Mouse (Mus musculus): ENCODE data around the gene Slamf8.
A peak's percentile ranks its signal among the peaks of the same experiment; 100 is the strongest.

Gene Slamf8

DNA sequence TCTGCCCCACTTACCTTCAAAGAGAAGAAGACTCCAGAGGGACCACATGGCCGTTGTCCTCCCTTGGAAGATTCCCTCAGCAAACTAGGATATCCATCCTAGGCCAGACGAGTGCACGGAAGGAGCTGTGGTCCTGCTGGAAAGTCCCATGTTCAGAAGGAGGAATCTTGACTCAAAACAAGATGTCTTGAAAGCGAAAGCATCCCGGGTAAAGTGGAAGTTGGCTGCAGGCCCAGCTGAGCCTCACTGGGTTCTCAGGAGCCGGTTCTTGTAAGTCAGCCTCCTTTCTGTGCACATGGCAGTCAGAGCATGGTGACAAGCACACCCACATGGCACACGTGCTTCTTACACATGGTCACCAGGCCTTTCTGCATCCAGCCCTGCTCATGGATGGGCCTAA, at the start of gene Slamf8:
Gene Slamf8 (minus strand): TSS at position 184 of the 400 bp plus-strand sequence.
- DNase-seq = peak; percentile 39

DNA sequence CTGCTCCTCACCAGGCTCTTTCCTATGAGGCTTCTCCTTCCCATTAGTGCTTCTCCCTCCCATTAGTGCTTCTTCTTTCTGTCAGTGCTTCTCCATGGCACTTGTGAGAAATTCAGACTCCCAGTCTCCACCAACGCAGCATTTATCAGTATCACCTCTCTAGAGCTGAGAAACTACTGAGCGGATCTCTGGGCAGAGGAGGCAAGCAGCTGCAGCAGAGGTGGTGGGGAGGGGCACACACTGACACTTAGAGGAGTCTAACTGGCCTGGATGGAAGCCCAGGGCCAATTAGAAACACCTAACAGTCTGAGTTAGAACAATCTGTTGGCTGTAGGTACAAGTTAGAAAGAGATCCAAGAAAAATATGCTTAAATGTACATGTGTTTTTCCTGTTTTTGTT, 48.4 kb upstream of the Slamf8 start:
- DNase-seq = no peak

DNA sequence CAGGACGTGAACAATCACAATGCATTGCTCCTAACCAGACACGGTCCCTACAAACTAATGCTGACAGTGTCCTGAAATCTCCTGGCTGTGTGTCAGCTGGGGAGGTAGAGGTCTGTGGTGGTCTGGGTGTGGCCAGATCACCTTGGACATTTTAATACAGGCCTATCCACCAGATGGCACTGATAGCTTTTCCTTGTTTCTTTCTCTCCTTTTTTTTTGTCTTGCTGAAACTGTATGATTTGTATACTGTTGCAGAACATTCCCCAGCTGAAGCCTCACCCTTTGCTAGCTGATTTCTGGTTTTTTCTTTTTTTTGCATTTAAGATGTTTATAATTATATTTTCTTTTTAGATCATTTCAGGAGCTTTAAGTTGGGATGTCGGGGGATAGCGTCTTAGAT, 47.4 kb upstream of the Slamf8 start:
- DNase-seq = no peak

DNA sequence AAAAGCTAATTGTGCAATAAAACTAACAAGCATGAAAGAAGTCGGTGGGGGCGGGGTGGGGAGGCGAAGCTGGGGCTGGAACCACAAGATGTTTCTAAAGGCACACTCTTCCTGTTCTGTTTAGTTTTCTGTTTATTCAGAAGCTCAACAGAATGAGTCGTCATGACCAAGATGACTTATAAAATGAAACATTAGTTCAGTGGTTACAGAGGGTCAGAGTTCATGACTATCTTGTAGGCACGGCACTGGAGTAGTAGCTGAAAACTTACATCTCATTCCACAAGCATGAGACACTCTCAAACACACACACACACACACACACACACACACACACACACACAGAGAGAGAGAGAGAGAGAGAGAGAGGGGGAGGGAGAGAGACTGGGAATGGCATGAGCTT, 45.9 kb upstream of the Slamf8 start:
- DNase-seq = no peak

DNA sequence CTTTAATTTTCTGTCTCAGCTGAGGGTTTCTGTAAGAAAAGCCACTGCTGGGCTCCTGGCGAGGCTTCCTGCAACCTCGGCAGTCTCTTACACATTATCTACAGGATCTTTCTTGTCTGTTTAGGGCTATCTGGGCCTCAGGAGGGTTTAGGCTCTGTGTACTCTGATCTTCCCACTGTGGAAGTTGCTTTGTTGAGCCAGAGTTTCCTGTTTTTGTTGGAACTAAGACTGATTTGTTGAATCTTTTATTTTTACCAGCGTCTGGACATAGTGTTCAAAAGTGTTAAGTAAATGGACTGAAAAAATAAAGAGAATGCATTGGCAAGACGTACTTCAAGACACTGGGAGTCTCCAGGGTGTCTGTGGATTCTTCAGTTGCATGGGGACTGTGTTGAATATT, 44.9 kb upstream of the Slamf8 start:
- DNase-seq = no peak

DNA sequence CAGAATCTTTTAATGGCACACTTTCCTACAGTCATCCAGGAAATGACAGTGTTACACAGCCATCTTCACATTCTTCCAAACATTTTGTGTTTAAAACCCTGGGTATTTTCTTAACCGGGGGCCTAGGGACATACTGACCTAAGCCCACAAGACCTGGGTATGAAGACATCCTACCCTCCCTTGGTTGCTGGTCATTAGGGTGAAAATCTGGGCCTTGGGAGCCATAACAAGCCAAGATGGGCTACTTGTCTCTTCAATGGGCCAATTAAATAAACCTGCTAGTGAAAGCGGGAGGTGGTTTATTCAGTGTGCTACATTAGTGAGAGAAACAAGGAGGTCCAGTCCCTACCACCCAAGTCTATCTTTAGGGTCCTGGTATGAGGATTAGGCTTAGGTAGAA, 43.8 kb upstream of the Slamf8 start:
- no peak for DNase-seq

DNA sequence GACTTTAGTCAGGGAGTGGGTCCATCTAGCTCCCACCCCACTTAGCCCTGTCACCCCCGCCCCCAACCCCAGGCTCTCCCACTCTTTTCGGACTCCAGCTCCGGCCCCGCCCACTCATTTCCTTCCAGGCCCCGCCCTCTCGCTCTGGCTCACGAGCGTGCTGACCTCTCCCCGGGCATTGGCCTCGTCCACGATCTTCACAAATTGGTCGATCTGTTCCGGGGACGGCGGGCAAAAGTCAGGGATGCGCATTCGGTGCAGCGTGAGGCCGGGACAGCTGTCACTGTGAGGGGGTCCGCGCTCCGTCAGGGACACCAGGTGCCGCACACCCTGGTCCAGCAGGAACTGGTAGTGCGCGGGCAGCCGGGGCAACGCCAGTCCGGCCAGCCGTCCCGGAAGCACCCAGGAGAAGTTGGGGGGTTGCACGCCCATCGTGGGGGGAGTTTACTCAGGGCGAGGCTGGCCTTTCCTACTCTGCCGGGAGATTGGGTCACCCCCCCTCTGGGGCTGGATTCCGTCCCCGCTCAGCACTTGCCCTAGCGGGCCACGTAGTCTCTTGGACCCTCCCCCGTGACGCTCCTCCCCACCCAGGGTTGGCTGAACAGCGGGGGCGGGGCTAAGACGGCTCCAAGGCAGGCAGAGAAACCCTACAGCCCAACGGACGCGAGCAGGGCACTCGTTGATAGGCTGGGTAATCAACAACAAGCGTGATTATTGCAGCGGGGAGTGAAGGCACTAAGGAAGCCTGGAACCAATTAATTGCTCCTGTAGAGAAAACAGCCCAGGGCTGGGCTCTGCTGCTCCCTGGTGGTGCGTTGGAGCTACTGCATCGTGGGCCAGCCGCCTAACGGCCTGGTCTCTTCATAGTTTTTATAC, 42.3 kb upstream of the Slamf8 start, which contains the start of gene Dusp23:
Gene Dusp23 (minus strand): TSS at position 512 of the 876 bp plus-strand sequence.
- DNase-seq = peak; percentile 98

DNA sequence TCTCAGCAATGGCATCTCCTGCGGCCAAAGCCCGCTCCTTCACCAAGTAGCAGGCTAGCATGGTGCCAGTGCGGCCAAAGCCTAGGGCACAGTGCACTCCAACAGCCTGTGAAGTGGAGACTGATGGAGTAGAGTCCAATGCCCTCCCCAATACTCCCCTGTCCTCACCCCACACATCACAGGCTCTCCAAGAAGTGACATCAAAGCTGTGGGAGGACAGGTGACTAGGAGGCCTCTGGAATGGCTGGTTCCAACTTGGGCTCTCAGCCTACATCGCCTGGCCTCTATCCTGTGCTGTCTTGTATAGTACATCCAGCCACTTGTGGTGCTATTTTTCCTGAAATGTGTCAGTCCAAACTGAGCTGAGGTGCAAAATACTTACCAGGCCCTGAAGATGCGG, 41.4 kb upstream of the Slamf8 start:
- DNase-seq = no peak

DNA sequence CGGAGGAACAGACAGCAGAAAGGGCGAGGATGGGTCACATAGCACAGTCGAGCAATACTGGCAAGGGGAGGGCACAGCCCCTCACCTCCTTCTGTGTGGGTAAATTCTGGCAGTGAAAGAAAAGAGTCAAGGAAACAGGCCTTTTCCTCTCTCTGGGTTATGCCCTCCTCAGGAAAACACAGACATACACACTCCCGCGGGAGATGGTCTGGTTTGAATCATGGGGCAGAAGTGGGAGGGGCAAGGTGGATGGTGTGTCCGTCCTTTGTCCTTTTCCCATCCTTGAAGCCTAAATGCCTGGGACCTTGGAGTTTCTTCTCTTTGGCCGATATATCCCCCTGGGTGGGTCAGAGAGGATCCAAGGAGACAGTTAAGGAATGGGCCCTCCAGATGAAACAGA, 39.5 kb upstream of the Slamf8 start:
- no peak for DNase-seq

DNA sequence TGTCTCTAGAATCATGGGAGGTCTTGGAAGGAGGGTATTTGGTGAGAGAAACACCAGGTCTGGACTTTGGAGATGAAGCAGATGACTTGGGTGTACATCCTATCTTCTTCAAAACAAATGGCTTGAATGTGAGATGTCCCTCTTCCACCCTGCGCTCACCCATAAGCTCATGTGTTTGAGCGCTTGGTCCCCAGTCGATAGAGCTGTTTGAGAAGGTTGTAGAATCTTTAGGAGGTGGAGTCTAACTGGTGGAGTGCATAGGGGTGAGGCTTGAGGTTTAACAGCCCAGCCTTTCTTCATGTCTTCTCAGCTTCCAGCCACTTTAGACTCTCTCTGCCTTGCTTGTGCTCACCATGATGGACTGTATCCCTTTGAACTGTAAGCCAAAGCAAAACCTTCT, 35.9 kb upstream of the Slamf8 start:
- DNase-seq = no peak

DNA sequence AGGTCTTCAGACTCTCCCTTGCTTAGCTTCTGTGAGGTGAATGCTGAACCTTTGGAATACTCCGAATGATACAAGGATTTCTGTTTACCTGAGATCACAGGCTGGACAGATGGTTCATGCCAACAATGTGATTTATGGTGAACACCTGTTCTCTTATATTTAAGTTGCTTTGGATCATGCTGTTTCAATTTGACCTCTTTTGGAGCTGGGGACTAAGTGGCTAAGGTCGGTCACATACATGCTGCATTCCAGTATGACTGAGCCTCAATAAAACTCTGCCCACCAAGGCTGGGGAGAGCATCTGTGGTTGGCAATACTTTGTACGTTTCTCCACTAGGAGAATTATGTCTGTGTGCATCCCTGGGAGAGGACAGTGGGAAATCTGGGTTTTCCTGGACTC, 33.7 kb upstream of the Slamf8 start:
- no peak for DNase-seq

DNA sequence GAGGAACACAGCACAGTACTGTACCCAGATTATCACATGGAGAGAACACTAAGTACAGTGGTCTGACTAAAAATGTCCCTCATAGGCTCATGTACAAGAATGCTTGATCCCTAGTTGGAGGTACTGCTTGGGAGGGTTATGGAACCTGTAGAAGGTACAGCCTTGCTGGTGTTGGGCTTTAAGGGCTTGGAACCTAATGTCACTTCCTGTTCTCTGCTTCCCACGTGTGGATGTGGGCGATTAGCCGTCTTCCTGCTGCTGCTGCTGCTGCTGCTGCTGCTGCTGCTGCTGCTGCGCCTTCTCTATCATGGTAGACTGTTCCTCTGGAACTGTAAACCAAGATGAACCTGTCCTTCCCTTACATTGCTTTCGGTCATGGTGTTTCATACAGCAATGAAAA, 33.2 kb upstream of the Slamf8 start:
- no peak for DNase-seq

DNA sequence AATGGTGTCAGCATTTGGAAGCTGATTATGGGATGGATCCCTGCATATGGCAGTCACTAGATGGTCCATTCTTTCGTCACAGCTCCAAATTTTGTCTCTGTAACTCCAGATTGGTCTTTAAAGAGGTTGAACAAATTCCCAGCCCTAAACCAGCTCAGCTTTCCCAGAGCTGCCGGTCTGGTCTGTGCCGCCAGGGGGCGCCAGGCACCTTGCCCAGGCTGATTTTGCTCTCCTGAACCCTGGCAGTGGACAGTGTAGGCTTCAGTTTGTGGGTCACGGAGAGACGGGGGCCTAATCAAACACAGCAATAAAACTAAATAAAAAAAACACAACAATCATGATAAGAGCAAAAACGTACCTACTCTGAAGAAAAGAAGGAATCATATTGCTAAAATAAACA, 28.9 kb upstream of the Slamf8 start:
- DNase-seq = peak; percentile 78

DNA sequence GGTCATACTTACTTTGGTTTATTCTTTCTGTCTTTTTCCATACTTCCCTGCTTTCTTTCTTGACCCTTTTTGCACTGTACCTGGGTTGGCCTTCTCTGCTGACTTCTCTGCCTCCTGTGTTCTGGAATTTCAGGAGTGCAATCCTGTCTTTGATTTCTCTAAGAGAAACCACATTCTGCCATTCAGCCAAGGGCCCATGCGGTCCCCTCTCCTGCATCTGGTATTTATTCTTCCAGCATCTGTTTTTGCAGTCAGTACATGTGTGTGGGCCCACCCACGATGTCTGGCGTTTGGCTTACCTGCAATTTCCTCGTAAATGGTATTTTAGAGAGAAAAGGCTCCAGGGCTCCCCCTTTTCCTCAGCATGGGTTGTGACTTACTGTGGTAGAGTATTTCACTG, 27.8 kb upstream of the Slamf8 start:
- DNase-seq = no peak

DNA sequence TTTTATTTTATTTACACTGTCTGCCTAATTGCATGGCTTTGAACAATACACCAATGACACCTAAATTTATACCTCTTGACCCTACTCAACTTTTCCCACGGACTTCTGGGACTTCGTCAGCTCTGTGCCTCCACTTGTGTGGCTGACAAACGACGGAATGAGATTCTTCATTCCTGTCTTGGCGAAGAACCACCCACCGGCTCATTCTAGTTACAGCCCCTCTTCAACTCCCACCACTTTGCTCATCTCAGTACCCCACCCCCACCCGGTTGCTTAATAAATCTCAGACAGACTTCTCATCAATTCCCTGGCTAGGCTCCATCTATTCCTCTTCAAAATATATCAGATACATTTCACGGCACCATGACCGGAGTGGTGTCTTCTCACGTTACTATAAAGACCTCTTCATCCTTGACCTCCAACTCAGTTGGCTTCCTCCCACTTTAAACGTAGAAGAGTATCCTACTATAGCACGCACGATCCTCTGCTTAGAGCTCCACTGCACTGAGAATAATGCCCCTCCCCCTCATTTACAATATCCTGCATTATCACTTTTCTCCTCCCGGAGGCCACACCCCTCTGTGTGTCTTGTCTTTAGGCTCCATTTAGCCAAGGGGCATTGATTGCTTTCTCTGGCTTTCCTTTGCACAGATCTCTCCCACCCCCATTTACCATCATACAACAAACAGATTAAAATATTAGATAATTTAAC, 27.2 kb upstream of the Slamf8 start:
- no peak for DNase-seq

DNA sequence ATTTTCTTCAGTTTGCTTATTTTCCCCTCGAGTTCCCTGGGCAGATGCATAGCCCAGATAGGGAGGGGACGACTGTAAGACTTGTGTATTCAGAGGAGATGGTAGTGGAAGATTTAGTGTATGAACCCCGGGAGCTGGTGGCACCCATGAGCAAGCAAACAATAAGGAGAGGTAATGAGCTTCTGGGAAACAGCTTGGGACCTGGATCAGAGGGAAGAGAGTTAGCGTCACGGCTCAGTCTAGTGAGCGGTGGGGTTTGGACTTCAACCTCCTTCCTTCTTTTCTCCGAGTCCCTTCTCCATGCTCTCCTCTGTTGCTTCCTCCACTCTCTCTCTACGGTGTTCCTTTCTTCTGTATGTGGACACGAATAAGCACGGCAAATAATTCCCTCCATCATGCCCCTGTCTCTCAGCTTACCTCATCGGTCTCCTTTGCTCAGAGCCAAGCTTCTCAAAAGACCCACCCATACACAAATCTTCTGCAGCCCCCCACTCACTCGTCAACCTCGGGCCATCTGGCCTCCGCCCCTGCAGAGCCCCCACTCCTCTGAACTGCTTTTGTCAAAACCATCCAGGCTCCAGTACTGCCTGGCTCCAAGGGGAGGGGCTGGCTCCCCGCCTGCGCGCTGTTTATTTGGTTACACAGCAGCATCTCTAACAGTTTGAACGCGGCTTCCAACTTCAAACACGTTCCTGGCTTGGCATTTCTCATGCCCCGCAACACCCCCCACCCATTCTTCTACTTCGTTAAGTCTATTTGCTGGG, 26.4 kb upstream of the Slamf8 start:
- no peak for DNase-seq

DNA sequence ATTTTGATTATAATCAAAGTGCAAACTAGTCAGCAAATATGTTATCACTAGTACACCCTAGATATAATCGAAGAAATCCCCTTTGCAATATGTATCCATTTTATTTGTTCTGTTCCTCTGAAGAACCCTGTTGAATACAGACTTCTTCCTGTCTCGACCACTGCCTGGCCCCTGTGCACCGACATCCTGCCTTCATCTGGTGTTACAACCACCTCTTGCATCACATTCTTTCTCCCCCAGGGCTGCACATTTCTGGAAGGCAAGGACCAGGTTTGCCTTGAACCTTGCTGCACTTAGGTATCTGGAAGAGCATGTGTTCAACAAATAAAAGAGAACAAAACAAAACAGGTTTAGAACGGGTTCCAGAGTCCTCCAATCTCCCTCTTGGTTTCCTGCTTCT, 25.0 kb upstream of the Slamf8 start:
- no peak for DNase-seq

DNA sequence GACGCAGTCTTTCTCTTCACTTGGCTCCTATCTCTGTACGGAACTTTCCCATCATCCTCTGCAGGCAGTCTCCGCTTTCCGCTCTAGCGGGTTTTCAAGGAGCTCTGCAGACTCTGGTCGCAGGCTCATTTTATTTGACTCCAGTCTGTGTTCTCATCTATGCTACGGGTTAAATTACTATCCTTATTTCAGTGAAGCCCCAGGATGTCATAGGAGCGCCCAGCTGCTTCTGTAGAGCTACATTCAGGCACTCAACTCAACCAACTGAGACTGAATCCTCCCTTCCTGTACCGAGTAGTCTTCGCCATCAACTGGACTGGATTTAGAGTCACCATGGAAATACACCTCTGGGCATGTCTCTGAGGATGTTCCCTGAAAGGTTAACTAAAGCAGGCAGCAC, 24.3 kb upstream of the Slamf8 start:
- no peak for DNase-seq

DNA sequence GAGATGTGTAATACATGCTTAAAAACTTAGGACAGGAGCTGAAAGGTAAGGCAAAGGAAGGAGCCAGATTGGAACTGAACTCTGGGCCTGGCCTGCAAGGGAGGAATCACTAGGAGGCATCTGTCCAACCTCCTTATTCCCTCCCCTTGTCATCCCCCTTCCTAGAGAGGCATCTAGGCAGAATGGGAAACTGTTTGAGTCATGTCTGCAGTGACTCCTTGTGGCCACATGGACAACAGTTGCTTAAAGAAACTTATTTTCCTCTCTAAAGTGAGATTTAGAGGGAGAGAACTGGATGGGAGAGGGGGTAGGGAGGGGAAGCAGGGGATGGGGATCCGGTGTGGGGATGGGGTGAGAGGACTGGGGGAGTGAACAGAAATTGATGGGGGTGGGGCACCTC, 22.4 kb upstream of the Slamf8 start:
- no peak for DNase-seq

DNA sequence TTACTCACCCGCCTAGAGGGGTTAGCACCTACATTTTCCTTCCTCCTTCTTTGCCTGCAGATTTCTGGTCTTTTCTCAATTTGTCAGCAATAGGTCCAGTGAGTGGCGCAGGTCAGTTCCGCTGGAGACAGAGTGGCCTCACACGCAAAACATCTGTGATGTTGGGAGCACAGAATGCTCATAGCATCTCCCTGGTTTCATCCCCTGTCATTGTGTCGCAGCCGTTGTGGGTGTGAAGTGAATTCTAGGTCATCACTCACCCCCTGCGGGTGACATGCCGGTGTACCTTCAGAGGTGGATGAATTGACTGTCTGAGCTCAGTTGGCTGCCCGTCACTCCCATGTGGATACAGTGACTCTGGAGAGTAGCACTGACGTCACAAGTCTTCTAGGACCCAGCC, 20.9 kb upstream of the Slamf8 start:
- no peak for DNase-seq

DNA sequence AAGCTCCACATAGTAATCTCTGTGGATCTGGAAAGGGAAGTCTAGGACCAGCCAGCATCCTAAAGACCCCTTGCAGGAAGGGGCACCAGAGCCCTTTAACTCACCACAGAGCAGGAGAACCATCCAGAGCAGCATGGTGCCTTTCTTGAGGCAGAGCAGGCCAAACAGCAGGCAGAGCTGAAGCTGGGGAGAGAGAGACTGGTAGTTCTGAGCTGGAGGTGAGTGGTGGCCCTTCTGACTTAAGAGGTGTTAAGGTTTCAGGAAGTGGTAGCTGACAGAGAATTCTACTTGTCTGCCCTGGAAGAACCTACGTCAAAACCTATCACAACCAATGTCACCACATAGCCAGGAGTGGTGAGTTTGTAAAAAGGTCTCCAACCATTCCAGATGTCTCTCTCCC, 12.0 kb upstream of the Slamf8 start, which contains the start of gene Fcrl6:
Gene Fcrl6 (minus strand): TSS at position 226 of the 400 bp plus-strand sequence.
- DNase-seq = no peak

DNA sequence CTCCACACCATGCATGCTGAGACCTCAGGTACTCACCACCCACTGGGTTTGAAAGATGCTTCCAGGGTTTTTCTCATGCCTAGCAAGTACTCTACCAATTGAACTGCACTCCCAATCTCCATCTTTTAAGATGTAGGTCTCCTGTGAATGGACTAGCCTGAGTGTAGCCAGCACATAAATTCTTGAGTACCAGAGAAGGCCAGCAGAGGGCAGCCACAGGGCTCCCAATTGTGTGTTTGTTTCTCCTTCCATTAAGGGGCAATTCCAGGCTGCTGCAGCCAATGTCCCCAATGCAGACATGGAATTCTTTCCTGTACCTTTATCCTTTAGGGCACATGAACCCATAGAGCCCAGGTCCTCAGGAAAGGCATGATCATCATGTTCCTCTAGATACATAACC, 4.1 kb upstream of the Slamf8 start:
- peak; percentile 60 for DNase-seq

DNA sequence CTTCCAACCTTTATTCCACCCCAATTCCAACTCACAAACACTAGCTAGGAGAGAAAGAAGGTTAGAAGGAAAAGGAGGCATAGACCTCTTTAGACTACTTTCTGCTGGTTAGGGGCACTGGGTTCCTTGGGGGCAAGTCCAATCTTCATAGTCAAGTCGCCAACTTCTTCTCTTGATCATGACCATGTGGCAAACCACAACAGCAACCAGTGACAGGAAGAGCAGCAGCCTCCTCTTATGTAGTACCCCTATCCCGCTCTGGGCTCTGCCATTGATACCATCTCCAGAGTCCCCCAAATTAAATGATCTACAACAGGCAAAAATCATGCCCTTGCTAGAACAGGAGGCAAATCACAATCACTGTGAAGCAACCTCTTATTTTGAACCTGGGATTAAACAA, 3.6 kb upstream of the Slamf8 start:
- DNase-seq = no peak

DNA sequence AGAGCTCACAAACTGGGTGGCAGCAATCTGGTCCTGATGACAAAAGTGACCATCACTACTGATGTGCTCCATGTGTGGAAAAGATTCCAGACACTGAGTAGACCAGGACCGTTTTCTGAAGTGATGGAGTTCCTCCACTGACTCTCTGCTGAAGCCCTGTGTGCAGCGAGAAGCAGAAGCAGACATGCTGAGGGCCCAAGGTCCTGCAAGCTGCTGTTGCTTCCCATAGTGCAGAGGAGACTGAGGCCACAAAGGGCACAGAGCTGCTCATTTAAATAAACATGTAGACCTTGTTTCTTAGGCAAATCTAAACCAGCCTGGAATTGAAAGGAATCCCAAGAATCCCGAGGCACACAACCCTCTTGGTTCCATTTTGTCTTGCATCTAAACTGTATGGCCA, 3.0 kb upstream of the Slamf8 start:
- no peak for DNase-seq
